Mouse (Mus musculus) left cerebral cortex, postnatal 14 days (tissue): Measurements from ENCODE around the gene B4galt7. TPM values are rescaled to one million over a fixed set of nuclear protein-coding genes. Genes with fewer than 3 reads are reported as not detected.
"Not testable (repeated sequence)": the region's sequence is repeated elsewhere in the genome, so short reads cannot be mapped to it uniquely, and the experiment has no call there.

Experiments
- DNase-seq, 2 experiments: peaks; one replicate each; pipeline ENCODE4 v3.0.0; 2021 to 2022; ENCODE audit warnings: low spot score in 2 of 2, mixed read lengths in 1 of 2
- intact Hi-C: fragments of 180-260 bp; cut with DNase I; formaldehyde crosslinking; loops from one replicate; pipeline ENCODE4 v1.15.1; 2025
- total RNA-seq, 2 experiments: library from RNA; stranded (reverse); gene quantifications; 2 replicates each; pipeline ENCODE4 v1.2.3; 2021

Gene B4galt7
- total RNA-seq, 2 experiments from 2014 or later, result 22.6 to 23.3 TPM

DNA sequence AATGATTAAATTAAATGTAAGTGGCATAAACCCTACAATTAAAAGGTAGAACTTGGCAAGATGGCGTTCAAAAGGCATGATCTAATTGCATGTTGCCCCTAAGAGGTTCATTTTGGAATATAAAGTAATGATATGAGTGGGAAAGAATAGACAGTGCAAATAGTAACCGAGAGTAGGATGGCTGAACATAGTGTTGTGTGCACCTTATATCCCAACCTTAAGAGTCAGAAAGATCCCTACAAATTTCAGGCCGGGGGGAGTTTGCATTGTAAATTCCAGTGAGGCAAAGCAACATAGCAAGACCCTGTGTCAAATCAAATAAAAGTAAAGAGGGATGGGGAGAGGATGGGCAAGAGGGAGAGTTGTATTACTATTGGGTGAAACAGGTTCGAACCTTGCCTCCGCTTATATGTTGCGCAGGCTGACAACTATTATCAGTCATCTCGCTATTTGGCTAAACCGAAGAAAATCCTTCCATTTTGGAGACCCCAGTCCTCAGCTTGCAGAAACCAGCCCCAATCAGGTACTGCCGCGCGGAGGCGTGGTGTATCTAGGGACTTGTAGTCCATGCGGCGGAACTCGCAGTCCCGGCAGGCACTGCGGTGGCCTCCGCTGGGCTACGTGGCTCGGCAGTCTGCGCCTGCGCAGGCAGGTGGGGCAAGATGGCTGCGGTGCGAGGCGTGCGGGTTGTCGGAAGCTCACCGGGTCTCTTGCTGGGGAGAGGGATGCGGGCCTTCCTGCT is 7.0 kb upstream of the B4galt7 start:
- intact Hi-C loops, result no loop called here
- peak; percentile 97 to 98 for DNase-seq

DNA sequence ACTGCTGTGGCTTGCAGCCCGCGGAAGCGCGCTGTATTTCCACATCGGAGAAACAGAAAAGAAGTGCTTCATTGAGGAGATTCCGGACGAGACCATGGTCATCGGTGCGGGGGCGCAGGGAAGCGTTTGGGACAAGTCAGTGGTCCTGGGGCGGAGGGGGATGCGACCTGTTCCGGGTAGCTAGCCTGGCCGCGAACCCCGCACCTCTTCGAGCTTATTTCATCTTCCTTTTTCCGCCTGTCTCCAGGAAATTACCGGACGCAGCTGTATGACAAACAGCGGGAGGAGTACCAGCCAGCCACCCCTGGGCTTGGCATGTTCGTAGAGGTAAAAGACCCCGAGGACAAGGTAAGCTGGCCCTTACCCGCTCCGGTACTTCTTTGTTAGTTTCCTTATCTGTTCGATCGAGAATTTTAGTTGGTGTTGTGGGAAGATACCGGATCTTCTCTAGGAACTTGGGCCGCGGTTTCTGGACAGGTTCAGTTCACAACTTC is 6.4 kb upstream of the B4galt7 start:
- intact Hi-C loops, result no loop called here
- DNase-seq, result no peak

DNA sequence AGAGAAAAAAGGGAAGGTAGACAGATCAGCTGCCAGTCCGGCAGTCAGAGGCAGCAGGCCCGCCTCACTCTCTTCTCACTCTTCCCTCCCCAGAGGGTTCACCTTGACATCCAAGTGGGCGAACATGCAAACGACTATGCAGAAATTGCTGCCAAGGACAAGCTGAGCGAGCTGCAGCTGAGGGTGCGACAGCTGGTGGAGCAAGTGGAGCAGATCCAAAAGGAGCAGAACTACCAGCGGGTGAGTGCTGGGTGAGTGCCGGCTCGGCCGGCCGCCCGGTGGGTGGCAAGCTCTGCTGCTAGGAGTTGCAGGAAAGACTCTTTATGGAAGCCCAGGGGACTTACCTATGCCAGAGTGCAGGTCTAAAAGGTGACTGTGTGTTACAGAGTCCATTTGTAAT is 4.3 kb upstream of the B4galt7 start:
- peak; percentile 62 to 76 for DNase-seq
- intact Hi-C loops, result no loop called here

DNA sequence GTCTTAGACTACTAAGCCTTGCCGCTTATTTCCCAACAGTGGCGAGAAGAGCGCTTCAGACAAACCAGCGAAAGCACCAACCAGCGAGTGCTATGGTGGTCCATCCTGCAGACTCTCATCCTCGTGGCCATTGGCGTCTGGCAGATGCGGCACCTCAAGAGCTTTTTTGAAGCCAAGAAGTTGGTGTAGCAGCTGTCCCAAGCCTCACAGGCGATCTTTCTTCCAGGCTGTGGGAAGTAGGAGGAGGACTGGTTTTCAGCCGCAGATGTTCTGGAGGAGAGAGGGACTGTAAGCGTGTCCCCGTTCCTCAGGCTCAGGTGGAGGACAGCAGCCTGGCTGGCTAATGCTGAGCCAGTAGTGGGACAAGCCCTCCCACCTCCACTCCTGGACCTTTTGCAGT is 2.9 kb upstream of the B4galt7 start:
- intact Hi-C loops, result no loop called here
- DNase-seq, result no peak

DNA sequence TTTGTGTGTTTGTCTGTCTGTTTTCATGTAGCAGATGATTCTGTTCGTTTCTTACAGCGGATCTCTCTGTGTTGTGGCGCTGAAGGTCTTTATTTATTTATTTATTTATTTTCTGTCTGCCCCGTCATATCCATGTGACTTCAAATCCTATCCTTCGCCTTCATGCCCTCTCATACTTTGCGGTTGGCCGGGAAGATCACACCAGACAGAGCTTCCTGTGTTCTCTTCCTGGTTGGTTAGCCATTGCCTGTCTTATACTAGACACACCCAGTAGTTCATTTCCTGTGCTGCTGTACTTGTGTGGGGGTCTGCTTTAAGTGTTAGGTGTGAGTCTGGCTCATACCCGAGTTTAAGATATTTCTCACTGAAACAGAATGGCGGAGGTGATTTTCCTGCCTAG is 961 bp downstream of the B4galt7 start:
- DNase-seq, result no peak
- intact Hi-C loops, result loop anchor here (2.0 kb wide), 1 partner anchor 34 kb away; the partner anchor contains the start of gene Ddx46

DNA sequence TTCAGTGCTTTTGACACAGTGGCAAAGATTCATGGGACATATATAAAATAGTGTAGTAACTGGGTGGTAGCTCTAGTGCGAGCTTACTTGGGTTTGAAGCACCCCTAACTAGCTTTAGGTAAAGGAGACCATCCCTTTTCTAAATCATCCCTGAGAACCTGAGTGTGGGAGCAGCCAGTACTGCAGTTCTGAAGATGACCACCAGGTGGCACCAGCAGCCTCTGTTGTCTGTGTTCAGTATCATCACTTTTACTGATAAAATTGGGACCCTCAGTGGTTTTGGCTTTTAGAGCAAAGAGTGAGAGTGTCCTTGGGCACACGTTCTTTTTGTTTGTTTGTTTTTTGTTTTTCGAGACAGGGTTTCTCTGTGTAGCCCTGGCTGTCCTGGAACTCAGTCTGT is 1.9 kb downstream of the B4galt7 start:
- DNase-seq, result peak; percentile 90
- intact Hi-C loops, result loop anchor here (2.0 kb wide), 1 partner anchor 33 kb away; the partner anchor contains the start of gene Ddx46

DNA sequence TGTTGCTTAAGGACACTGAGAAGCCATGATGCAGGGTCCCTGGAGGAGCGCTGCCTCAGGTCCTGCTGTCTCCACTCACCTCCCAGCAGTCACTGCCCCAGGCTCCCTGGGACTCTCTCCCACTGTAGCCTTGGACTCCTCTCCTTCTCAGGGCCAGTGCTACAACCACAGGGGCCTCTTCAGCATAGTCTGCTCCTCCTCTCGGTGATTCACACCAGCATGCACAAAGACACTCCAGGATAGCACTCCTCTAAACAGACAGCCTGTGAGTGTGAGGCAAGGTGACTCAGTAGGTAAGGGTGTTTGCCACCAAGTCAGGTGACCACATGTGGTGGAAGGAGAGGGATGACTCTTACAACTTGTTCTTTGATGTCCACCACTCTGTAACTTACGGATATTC is 4.9 kb downstream of the B4galt7 start:
- intact Hi-C loops, result no loop called here
- no peak for DNase-seq

DNA sequence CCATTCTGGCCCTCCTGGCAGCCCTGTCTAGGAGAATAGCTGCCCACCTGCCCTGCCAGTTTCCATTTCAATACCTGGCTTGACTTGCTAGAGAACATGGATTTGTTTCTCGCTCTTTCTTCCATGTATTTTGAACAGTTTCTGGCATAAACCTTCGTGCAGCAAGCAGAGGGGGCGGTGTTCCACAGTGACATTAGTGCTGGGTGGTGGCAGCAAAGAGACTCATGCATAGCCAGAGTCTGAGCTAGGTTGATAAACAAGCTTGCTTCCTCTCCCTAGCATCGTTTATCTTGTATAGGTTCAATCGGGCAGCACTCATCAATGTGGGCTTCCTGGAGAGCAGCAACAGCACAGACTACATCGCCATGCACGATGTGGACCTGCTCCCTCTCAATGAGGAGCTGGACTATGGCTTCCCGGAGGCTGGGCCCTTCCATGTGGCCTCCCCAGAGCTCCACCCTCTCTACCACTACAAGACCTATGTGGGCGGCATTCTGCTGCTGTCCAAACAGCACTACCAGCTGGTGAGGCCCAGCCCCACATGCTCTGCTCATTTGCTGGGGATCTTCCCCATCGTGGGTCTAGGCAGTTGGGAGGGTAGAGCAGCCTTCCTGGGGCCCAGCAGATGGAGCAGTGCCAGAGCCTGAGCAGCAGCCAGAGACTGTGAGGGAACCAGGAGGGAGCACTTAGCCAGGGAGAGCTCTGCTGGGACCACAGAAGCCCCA is 7.4 kb downstream of the B4galt7 start:
- DNase-seq, result no peak
- intact Hi-C loops, result no loop called here

DNA sequence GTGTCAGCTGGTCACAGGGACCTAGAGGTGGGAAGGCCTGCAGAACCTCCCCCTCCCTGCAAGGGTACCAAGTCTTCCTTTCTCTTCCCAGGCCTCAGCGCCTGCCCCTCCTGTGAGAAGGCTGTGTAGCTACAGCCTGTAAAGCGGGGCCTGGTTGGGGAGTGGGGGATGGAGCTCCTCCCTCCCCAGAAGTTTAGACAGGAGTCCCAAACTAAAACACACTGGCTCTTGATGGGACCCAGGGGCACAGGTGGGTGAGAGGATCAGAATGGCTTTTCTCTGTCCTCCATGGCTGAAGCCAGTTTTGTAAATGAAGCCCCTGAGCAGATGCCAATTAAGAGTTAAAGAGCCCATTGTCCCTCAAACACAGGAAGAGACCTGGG is 7.9 kb downstream of the B4galt7 start:
- no peak for DNase-seq
- intact Hi-C loops, result no loop called here

DNA sequence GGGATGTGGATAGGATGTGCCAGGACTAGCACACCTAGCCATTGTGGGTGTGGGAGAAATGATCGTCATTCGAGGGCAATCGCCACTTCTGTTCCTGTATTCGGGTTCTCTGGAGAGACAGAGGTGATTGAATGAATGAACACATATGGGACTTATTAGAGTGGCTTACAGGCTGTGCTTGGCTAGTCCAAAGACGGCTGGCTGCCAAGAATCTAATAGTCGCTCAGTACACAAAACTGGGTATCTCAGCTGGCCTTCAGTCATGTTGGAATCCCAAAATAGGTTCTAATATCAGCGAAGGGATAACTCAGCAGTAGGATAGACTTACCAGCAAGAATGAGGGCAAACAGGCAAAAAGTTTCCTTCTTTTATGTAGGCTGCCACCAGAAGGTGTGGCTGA is 12.3 kb downstream of the B4galt7 start:
- intact Hi-C loops, result no loop called here

DNA sequence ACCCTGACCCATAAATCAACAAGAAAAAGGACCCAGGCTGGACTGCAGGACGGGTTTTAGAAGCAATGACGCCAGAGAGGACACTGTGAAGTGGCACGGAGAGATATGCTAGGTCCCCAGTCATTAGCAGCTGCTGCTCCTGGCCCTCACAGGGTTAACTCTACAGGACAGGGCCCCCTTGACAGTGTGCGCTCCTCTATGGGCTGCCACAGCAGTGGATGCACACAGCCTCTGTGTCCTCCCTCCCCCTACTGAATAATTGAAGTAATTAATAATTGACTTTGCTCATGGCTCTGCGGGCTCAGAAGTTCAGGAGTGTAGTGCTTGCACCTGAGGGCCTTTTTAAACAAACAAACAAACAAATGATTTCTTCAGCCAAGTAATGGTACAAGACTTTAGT is 13.8 kb downstream of the B4galt7 start:
- DNase-seq, result no peak
- intact Hi-C loops, result no loop called here

More for the DNA sequence above, 12.3 kb downstream of the B4galt7 start:
- DNase-seq, result no peak

DNA sequence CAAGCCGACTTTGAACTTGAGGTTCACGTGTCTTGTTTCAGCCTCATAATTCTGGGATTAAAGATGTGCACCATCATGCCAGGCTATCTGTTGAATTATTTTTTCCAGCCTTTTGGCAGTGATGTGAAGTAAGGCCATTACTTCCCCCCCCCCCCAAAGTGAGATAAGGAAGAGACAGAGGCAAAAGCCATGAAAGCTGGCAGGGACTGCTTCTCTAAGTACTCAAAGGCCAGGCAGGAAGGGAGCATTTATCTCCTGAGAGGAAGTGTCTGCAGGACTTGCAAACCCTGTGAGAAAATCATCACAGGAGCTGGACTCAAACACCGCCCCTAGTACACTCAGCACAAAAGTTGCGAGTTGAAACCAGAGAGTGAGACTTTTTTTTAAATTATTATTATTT is 19.6 kb downstream of the B4galt7 start:
- no peak for DNase-seq
- intact Hi-C loops, result no loop called here

DNA sequence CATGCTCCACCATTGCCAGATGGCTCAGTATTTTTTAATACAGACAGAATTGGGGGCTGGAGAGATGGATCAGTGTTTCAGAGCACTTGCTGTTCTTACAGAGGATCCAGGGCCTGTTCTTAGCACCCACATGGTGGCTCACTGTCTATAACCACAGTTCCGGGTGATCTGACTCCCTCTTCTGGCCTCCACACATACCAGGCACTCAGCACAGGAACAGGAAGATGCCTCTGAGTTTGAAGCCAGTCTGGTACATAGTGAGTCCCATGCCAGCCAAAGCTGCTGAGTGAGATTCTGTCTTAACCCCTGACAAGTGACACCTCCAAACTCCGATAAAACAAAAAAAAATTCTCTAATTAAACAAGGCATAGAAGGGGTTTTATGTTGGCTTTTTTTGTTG is 20.6 kb downstream of the B4galt7 start:
- DNase-seq, result no peak
- intact Hi-C loops, result no loop called here

DNA sequence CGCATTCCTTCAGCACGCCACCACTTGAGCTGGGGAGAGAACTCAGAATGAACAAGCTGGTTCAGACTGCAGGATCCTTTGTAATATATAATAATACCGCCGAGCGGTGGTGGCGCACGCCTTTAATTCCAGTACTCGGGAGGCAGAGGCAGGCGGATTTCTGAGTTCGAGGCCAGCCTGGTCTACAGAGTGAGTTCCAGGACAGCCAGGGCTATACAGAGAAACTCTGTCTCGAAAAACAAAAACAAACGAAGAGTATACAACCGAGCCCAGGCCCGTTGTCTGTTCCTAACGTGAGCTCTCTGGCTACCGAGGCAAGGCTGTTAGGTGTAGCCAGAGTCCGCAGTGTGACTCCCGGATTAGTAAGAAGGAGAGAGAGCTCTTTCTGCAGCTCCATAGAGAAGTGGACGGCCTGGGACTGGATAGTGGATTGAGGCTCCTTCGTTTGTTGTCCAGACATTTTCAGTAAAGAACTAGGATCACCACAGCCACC is 22.5 kb downstream of the B4galt7 start:
- peak in 1 of 2 experiments; percentile 53 for DNase-seq
- intact Hi-C loops, result not testable (repeated sequence)

DNA sequence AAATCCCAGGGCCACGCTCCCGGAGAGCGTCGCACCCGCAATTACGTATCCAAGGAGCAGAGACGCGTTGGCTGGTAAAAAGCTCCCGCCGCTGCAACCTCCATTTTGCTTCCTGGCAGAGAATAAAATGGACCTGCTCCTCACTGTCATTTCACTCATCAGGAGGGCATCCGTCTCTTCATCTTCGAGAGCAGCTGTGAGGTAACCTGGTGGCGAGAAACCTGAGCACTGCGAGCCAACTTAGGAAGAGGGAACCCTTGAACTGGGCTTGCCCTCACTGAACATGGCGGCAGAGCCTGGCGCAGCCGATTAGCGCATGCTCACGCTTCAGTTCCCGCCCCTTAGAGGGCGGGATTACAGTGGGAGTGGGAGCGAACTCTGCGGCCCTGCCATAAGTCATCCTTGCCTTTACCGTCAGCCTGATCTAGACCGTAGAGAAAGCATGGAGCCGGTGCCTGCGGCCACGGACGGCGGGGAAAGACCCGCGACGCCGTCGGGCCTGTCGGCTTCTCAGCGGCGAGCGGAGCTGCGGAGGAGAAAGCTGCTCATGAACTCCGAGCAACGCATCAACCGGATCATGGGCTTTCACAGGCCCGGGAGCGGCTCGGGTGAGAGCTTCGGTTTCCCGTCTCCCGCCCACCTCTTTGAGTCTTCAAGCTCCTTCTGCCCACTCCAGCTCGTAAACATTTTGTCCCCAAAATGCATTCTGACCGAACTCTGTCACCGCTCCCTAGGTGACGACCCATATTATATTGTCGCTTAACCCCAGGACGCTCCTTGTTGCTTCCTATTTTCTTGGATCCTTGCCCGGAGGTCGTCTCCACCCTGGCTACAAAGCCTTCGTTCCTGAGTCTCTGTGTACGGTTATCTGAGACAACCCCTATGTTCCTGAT is 23.2 kb downstream of the B4galt7 start, which contains the start of gene Caml:
TSS of gene Caml (plus strand) at position 357 of the 893 bp plus-strand sequence.
- intact Hi-C loops, result no loop called here

DNA sequence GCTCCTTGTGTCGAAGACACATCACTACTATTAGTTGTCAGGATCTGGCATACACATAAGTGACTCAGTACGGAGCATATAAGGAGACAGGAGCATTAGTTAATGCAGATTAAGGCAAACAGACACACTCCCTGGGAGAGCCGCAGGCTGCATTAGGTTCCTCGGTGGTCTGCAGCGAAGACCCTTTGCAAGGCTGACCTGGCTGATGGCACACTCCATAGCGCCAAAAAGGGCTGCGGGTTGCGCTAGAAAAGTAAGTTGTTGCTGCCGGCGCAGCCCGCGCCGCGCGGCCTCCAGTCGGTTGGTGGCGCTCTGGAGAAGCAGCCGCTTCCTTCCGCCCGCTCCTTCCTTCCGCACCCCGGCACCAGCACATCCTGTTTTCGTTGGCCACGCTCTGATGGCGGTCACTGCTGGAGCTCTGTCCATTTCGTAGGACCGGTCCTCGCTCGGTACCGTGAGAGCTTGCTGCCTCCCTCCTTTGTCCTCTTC is 35.0 kb downstream of the B4galt7 start, which contains the start of gene Ddx46:
TSS of gene Ddx46 (plus strand) at position 389 of the 489 bp plus-strand sequence.
- DNase-seq, result peak; percentile 86 to 92
- intact Hi-C loops, result loop anchor here (2.0 kb wide), 1 partner anchor 34 kb away; no protein-coding TSS in a partner anchor

More for the DNA sequence above, 23.2 kb downstream of the B4galt7 start, which contains the start of gene Caml:
- peak; percentile 84 to 86 for DNase-seq

DNA sequence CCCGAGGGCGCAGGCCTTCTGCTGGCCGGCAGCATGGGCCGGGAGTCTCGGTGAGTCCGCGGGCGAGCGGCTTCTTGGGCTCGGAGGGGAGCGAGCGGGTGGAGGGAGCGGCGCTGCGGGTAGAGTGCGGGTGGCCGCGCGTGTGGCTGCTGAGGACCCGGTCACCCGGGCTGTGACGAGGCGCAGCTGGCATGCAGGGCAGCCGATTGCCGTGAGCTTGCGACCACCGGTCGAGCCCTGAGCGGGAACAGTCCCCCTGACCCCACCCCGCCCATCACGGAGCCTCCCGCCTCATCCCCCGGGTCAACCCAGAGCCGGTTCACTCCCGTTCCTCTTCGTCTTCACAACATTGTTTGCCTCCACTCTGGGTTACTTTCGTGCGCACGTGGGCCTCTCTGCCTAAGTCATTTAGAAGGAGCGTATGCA is 35.5 kb downstream of the B4galt7 start:
- intact Hi-C loops, result loop anchor here (2.0 kb wide), 1 partner anchor 34 kb away; no protein-coding TSS in a partner anchor
- DNase-seq, result no peak

DNA sequence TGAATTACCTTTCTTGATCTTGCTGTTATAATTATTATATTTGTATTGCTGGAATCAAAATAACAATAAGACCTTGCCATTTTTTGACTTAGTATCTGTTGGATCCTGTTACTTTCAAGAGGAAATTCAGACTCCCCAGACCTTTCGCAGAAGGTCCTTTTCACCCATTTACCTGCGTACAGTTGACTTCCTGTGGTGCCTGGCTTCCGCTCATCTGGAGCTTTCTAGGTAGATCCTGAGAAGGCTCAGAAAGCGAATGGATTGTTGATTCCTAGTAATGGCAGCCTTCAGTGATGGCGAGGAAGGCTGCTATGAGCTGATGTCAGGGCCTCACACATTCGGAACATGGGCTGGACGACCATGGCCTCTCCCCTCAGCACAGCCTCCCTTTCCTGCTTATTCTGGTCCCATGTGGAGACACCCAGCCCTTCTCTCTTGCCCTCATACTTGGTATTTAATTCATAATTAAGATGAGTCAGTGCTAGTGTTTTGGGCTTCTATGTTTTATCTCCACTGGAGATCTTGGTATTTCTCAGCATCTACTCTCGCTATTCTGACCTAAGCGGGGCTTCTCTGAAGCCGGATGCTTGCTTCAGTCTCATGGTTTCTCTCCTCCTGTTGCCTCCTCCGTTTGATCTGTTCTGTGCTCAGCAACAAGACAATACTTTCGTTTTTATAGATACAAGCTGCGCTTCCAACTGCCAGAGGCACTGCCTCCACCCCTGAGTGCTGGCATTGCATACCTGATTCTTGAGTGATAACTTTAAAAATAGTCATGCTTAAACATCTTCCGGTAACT is 36.7 kb downstream of the B4galt7 start:
- no peak for DNase-seq
- intact Hi-C loops, result no loop called here
